Mouse (Mus musculus): ENCODE data around the gene Cnrip1. TPM values are rescaled to one million over a fixed set of nuclear protein-coding genes. Genes with fewer than 3 reads are reported as not detected.

Cnrip1 gene
- polyA plus RNA-seq, 1 experiment from 2014 or later: 26.7 TPM

Other genes with a start within 250 kb of the Cnrip1 start
- gene Fbxo48, start 100.2 kb upstream of the Cnrip1 start, polyA plus RNA-seq (2015; fragmentation: Nextera tagmentation; extraction: Ambion mirVana): 1.4 and 1.7 TPM in 2 replicates
- gene Plek, start 795 bp downstream of the Cnrip1 start, polyA plus RNA-seq (2015; fragmentation: Nextera tagmentation; extraction: Ambion mirVana): 3.3 TPM in 2 replicates
- gene Ppp3r1, start 107.7 kb downstream of the Cnrip1 start, polyA plus RNA-seq (2015; fragmentation: Nextera tagmentation; extraction: Ambion mirVana): 101 and 102 TPM in 2 replicates
- 23.8 and 29.3 TPM in 2 replicates for gene Wdr92, start 130.5 kb downstream of the Cnrip1 start, polyA plus RNA-seq (2015; fragmentation: Nextera tagmentation; extraction: Ambion mirVana)
- 78.4 and 79.0 TPM in 2 replicates for gene Pno1, start 160.0 kb downstream of the Cnrip1 start, polyA plus RNA-seq (2015; fragmentation: Nextera tagmentation; extraction: Ambion mirVana)
- 91.0 and 95.2 TPM in 2 replicates for gene C1d, start 206.0 kb downstream of the Cnrip1 start, polyA plus RNA-seq (2015; fragmentation: Nextera tagmentation; extraction: Ambion mirVana)

Data from stomach, embryonic 15.5 days (tissue).